Mouse (Mus musculus) forebrain, embryonic 15.5 days (tissue): ENCODE measurements around the gene 1810043G02Rik. TPM values are rescaled to one million over a fixed set of nuclear protein-coding genes. Genes with fewer than 3 reads are reported as not detected.
"Not testable (repeated sequence)": the region's sequence is repeated elsewhere in the genome, so short reads cannot be mapped to it uniquely, and the experiment has no call there.

Source experiments
- ATAC-seq: fragments of 200-750 bp; cut with Nextera tagmentation; replicated peaks from 2 replicates; pipeline ENCODE4 v1.8.0; 2017; ENCODE audit warnings: mild to moderate bottlenecking, moderate TSS enrichment, moderate library complexity
- H3K27ac ChIP-seq: fragments of 300-500 bp; sonication (generic); replicated peaks from 2 replicates; pipeline ENCODE4 v1.5.1; 2015; ENCODE audit warnings: mild to moderate bottlenecking, inconsistent platforms
- H3K27me3 ChIP-seq: fragments of 300-500 bp; sonication (generic); 2 replicates; pipeline ENCODE4 v1.6.1; 2015; ENCODE audit warnings: inconsistent platforms
- H3K36me3 ChIP-seq: fragments of 300-500 bp; sonication (generic); 2 replicates; pipeline ENCODE4 v1.6.1; 2015; ENCODE audit warnings: mild to moderate bottlenecking, inconsistent platforms
- H3K4me1 ChIP-seq: fragments of 300-500 bp; sonication (generic); 2 replicates; pipeline ENCODE4 v1.6.1; 2015; ENCODE audit warnings: inconsistent platforms
- H3K4me2 ChIP-seq: fragments of 300-500 bp; sonication (generic); replicated peaks from 2 replicates; pipeline ENCODE4 v1.6.1; 2015; ENCODE audit warnings: mild to moderate bottlenecking, inconsistent platforms
- H3K4me3 ChIP-seq: fragments of 300-500 bp; sonication (generic); 2 replicates; pipeline ENCODE4 v1.5.1; 2015; ENCODE audit warnings: mild to moderate bottlenecking, inconsistent platforms
- H3K9ac ChIP-seq: fragments of 300-500 bp; sonication (generic); replicated peaks from 2 replicates; pipeline ENCODE4 v1.6.1; 2015; ENCODE audit warnings: mild to moderate bottlenecking, inconsistent platforms
- H3K9me3 ChIP-seq: fragments of 300-500 bp; sonication (generic); 2 replicates; pipeline ENCODE4 v1.6.1; 2016; ENCODE audit warnings: inconsistent platforms
- WGBS: fragments of 180-500 bp; shearing (Covaris S2); methylation state at CpG from one replicate; pipeline ENCODE4 v1.1.7; 2015; ENCODE audit warnings: mixed read lengths; 5-methylcytosine and 5-hydroxymethylcytosine counted together
- polyA plus RNA-seq: library from polyadenylated mRNA; unstranded; fragments of >200 nt; fragmentation: Nextera tagmentation; extraction: Ambion mirVana; gene quantifications from 2 replicates; pipeline ENCODE4 v1.2.1, GENCODE M21; 2015

Gene 1810043G02Rik
- polyA plus RNA-seq, 1 experiment from 2014 or later = 37.1 TPM

GRCm38 (mm10) chr10:78008169-78008568 lies 29.8 kb downstream of the 1810043G02Rik start:
- Histone ChIP-seq H3K4me1 (peaks cover 28% of the 10 kb centered on the region), H3K9ac (peak overlapping the region; percentile 92), H3K9me3 (no peaks in the 10 kb centered on the region), H3K4me3 (peak overlapping the region; percentile 95), H3K4me2 (peak overlapping the region; percentile 81), H3K27ac (no peak overlapping the region), H3K36me3 (no peaks in the 10 kb centered on the region), H3K27me3 (no peaks in the 10 kb centered on the region)
- no peak for ATAC-seq
- WGBS = 81% methylated on average over 3 of the region's 3 CpGs

DNA sequence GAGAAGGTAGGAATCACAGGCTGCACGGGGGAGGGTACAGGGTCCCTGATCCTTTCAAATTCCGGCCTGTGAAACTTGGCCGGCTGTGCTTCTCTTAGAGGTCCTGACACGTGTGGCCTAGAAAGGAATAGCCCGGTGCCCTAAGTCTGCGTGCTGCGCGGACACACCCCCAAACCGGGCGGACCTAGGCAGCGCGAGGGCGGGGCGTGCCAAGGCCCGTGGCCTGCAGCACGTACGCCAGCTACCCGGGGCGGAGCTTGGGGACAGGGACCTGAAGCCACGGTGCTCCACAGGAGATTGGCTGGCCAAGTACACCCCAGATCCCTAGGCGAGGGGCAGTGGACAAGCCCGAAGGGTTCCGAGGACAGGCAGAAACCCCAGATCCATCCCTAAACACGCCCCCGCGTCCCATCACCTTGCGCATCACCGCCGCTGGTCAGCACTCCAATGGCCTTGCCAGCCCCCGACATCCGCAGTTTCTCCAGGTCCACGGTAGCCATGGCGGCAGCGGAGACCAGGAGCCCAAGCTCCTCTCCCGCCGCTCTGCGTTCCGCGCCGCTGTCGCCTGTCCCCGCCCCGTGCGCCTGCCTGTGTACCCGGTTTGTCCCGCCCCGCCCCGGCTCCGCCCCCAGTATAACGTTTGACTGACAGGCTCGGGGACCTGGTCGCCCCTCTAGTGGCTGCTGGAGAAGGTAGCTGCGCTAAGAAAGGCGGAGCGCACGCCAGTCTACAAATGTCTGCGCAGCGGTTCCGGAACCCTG lies 31.0 kb downstream of the 1810043G02Rik start:
- H3K9ac ChIP-seq = peak overlapping the region; percentile 92
- peak overlapping the region; percentile 95 for H3K27ac ChIP-seq
- peak overlapping the region; percentile 95 for H3K4me3 ChIP-seq
- H3K9me3 ChIP-seq = no peaks in the 10 kb centered on the region
- H3K4me2 ChIP-seq = peak overlapping the region; percentile 81
- no peaks in the 10 kb centered on the region for H3K27me3 ChIP-seq
- H3K4me1 ChIP-seq = peaks cover 28% of the 10 kb centered on the region
- WGBS = under 1% methylated on average over 59 of the region's 59 CpGs
- peak; percentile 97 for ATAC-seq
- no peaks in the 10 kb centered on the region for H3K36me3 ChIP-seq

DNA sequence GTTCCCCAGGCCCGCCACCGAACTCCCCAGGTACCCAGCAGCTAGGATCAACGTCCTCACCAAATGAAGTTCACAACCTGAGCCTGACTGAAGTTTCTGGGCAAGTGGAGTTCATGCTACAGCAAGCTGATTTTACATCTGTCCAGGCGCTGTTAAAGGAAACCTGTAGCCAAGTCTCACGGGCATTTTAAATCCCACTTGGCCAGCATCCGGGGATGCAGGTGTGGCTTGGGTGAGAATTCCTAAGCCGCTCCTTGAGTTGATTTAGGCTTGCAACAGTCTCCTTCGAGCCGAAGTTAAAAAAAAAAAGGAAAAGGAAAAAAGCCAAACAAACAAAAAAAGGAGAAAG lies 31.6 kb downstream of the 1810043G02Rik start, which contains the start of gene Pfkl:
Gene Pfkl, minus strand, starts transcription at position 139 of the 349 bp plus-strand sequence.
- H3K4me2 ChIP-seq = peak within 1 kb of the TSS; percentile 81
- H3K4me1 ChIP-seq = peaks cover 28% of the 10 kb centered on the region
- H3K36me3 ChIP-seq = no peaks in the 10 kb centered on the region
- peak within 1 kb of the TSS; percentile 92 for H3K9ac ChIP-seq
- H3K4me3 ChIP-seq = peak within 1 kb of the TSS; percentile 95
- no peaks in the 10 kb centered on the region for H3K27me3 ChIP-seq
- H3K9me3 ChIP-seq = no peaks in the 10 kb centered on the region
- peak within 1 kb of the TSS; percentile 95 for H3K27ac ChIP-seq
- 1% methylated on average over 9 of the region's 9 CpGs for WGBS
- no peak for ATAC-seq

DNA sequence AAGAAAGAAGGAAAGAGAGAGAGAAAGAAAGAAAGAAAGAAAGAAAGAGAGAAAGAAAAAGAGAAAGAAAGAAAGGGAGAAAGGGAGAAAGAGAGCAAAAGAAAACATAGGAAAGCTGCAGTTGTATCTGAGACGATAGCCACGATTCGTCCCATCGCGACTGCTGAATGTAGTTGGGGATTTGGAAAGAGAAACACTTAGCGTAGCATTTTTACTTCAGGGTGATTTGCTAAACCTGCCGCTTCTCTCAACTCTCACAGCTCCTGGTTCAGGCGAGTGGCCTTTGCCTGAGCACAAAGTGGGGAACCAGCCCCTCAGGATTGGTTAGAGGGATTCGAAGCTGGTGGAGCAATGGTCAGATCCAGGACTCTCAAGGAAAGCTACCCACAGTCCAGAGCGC lies 32.0 kb downstream of the 1810043G02Rik start:
- Histone ChIP-seq H3K9ac (no peak overlapping the region), H3K4me2 (peak overlapping the region; percentile 25; the same call in 1 of the 2 replicates), H3K36me3 (no peaks in the 10 kb centered on the region), H3K27ac (no peak overlapping the region), H3K9me3 (no peaks in the 10 kb centered on the region), H3K4me1 (peaks cover 28% of the 10 kb centered on the region), H3K27me3 (no peaks in the 10 kb centered on the region), H3K4me3 (no peak overlapping the region)
- ATAC-seq = no peak
- WGBS = 15% methylated on average over 10 of the region's 10 CpGs

DNA sequence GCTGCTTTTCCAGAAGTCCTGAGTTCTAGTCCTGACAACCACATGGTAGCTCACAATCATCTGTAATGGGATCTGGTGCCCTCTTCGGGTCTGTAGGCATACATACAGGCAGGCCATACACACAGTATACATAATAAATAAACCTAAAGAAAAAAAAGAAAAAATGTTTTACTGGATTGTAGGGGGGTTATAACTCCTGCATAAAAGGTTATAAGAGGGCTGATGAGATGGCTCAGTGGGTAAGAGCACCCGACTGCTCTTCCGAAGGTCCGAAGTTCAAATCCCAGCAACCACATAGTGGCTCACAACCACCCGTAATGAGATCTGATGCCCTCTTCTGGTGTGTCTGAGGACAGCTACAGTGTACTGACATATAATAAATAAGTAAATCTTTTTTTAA lies 32.8 kb downstream of the 1810043G02Rik start:
- H3K4me2 ChIP-seq, H3K9me3 ChIP-seq, H3K27ac ChIP-seq, H3K36me3 ChIP-seq, H3K4me3 ChIP-seq, H3K27me3 ChIP-seq, H3K9ac ChIP-seq, ATAC-seq: not testable (repeated sequence)
- H3K4me1 ChIP-seq = peaks cover 28% of the 10 kb centered on the region
- 90% methylated on average over 5 of the region's 5 CpGs for WGBS

DNA sequence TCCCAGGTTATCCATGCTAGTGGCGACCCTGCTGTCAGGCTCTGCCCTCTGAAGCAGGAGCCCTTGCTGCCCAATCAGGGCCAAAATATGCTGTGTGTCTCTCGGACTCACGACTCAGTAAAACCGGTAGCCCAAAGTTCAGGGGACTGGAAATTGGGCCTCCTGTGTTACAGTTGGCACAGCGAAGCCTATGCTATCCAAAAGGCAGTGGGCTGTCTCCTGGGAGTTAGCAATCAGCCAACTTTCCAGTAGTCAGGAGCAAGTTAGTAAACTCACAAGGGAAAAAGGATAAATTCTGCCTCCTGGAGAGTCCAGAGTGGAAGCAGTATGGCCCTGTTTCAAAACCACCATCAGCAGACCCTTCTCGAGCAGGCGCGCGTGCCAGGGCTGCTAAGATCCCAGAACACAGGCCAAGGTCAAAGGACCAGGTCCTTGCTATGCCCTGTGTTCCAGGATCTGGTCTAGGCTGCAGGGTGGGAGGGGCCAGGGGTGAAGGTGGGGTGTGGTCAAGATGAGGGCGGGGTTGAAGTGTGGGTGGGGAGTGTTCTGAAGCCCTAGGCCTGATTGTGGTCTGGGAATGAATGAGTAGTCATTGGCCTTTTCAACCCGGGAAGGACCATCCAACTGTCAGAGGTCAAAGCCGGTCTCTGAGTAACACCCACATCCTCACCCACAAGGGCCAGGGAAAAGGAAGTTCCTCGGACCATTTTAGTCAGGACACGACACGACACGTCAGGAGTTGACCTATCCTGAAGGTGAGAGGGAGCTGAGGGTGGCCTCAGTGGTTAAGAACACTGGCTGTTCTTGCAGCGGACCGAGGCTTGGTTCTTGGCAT lies 34.6 kb downstream of the 1810043G02Rik start:
- Histone ChIP-seq H3K27me3 (no peaks in the 10 kb centered on the region), H3K9ac (no peak overlapping the region), H3K4me2 (no peak overlapping the region), H3K36me3 (no peaks in the 10 kb centered on the region), H3K4me1 (peaks cover 12% of the 10 kb centered on the region), H3K4me3 (no peak overlapping the region), H3K27ac (no peak overlapping the region), H3K9me3 (no peaks in the 10 kb centered on the region)
- 95% methylated on average over 18 of the region's 18 CpGs for WGBS
- ATAC-seq = no peak

GRCm38 (mm10) chr10:78015489-78015888 lies 37.2 kb downstream of the 1810043G02Rik start:
- no peak overlapping the region for H3K9ac ChIP-seq
- no peak overlapping the region for H3K4me3 ChIP-seq
- H3K36me3 ChIP-seq = no peaks in the 10 kb centered on the region
- ATAC-seq = no peak
- no peak overlapping the region for H3K4me2 ChIP-seq
- no peaks in the 10 kb centered on the region for H3K9me3 ChIP-seq
- peaks cover 4% of the 10 kb centered on the region for H3K4me1 ChIP-seq
- no peak overlapping the region for H3K27ac ChIP-seq
- 95% methylated on average over 1 of the region's 1 CpGs for WGBS
- H3K27me3 ChIP-seq = no peaks in the 10 kb centered on the region

DNA sequence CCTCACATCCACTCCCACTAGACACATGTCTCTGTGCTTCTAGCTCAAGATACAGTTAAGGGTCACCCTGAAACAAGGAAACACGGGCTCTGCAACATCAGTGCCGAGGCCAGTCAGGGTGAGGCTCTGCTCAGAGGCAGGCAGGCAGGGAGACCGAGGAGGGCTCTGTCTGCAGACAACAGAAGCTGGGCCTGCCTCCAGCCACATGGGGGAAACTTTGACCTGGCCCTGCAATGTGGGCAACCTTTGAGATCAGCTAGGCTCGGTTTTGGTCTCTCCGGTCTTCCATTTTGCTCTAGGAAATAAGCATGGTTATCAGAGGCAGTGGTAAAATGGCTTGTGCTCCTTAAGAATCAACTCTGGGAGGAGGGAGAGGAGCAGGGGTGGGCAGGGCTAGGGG lies 38.0 kb downstream of the 1810043G02Rik start:
- no peaks in the 10 kb centered on the region for H3K9me3 ChIP-seq
- no peaks in the 10 kb centered on the region for H3K36me3 ChIP-seq
- H3K4me3 ChIP-seq = no peak overlapping the region
- H3K9ac ChIP-seq = no peak overlapping the region
- H3K27me3 ChIP-seq = no peaks in the 10 kb centered on the region
- no peak for ATAC-seq
- 59% methylated on average over 5 of the region's 5 CpGs for WGBS
- no peak overlapping the region for H3K4me2 ChIP-seq
- H3K4me1 ChIP-seq = peaks cover 4% of the 10 kb centered on the region
- no peak overlapping the region for H3K27ac ChIP-seq

- H3K9ac ChIP-seq = no peak overlapping the region
- peak overlapping the region; percentile 48 for H3K4me2 ChIP-seq
- peak; percentile 76 for ATAC-seq
- H3K36me3 ChIP-seq = no peaks in the 10 kb centered on the region
- peaks cover 4% of the 10 kb centered on the region for H3K4me1 ChIP-seq
- no peaks in the 10 kb centered on the region for H3K27me3 ChIP-seq
- 18% methylated on average over 19 of the region's 19 CpGs for WGBS
- H3K27ac ChIP-seq = no peak overlapping the region
- no peaks in the 10 kb centered on the region for H3K9me3 ChIP-seq
- peak overlapping the region; percentile 33 for H3K4me3 ChIP-seq
Observed at GRCm38 (mm10) chr10:78018797-78019203, 40.5 kb downstream of the 1810043G02Rik start.

DNA sequence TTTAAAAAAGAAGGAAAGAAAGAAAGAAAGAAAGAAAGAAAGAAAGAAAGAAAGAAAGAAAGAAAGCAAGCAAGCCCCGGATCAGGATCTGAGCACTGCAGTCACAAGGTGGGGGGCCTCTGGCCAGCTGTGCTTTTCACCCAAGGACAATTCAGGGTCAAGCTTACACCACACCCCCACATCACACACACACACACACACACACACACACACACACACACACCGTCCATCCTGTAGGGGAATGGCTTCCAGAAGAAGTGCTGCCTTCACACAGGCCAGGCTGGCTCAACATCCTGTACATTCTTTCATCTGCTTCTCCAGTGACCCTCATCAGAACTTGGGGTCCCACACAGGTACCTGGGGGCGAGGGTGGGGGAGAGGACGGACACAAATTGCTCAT lies 41.0 kb downstream of the 1810043G02Rik start:
- no peaks in the 10 kb centered on the region for H3K36me3 ChIP-seq
- H3K9ac ChIP-seq = no peak overlapping the region
- no peaks in the 10 kb centered on the region for H3K9me3 ChIP-seq
- H3K27ac ChIP-seq = no peak overlapping the region
- 69% methylated on average over 4 of the region's 4 CpGs for WGBS
- ATAC-seq = no peak
- H3K4me1 ChIP-seq = peaks cover 4% of the 10 kb centered on the region
- no peaks in the 10 kb centered on the region for H3K27me3 ChIP-seq
- H3K4me2 ChIP-seq = no peak overlapping the region
- H3K4me3 ChIP-seq = no peak overlapping the region

DNA sequence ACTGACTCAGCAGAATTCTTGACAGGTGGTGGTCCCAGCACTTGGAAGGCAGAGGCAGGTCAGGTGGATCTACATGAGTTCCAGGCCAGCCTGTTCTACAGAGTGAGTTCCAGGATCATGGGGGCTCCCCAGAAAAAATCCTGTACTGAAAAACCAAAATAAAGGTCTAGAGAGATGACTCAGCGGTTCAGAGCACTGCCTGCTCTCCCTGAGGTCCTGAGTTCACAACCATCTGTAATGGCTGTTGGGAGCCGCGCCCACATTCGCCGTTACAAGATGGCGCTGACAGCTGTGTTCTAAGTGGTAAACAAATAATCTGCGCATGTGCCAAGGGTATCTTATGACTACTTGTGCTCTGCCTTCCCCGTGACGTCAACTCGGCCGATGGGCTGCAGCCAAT lies 41.7 kb downstream of the 1810043G02Rik start:
- WGBS = 97% methylated on average over 7 of the region's 11 CpGs
- not testable (repeated sequence) for H3K9ac ChIP-seq, H3K9me3 ChIP-seq

DNA sequence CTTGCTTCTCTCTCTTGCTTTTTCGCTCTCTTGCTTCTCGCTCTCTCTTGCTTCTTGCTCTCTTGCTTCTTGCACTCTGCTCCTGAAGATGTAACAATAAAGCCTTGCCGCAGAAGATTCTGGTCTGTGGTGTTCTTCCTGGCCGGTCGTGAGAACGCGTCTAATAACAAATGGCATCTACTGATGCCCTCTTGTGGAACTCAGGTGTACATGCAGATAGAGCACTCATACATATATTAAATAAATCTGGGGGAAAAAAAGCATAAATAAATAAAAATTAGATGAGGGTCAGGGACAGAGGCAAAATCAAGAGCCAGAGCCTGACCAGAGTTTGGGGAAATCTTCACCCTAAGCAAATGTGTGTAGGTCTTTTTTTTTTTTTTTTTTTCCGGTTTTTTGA lies 47.1 kb downstream of the 1810043G02Rik start:
- not testable (repeated sequence) for ATAC-seq, H3K27me3 ChIP-seq
- 75% methylated on average over 6 of the region's 8 CpGs for WGBS

More for the DNA sequence above, 41.7 kb downstream of the 1810043G02Rik start:
- ATAC-seq, H3K4me1 ChIP-seq, H3K27ac ChIP-seq, H3K4me2 ChIP-seq, H3K36me3 ChIP-seq, H3K27me3 ChIP-seq, H3K4me3 ChIP-seq: not testable (repeated sequence)

More for the DNA sequence above, 47.1 kb downstream of the 1810043G02Rik start:
- H3K9me3 ChIP-seq, H3K36me3 ChIP-seq, H3K4me1 ChIP-seq, H3K9ac ChIP-seq, H3K27ac ChIP-seq, H3K4me2 ChIP-seq, H3K4me3 ChIP-seq: not testable (repeated sequence)
